Mouse (Mus musculus) thymus, adult 2 months (tissue): Measurements from ENCODE around the gene Ppp1r1b.

Experiments used
- CTCF ChIP-seq: fragments of 200-500 bp; IDR thresholded peaks from 2 replicates; pipeline ENCODE4 v1.5.1; 2012; ENCODE audit warnings: mild to moderate bottlenecking, control low read depth, low read length, moderate library complexity, borderline replicate concordance; ENCODE audit not compliant: control insufficient read depth, poor library complexity, insufficient read depth; ENCODE audit errors: extremely low read depth
- POLR2A ChIP-seq: fragments of 200-500 bp; IDR thresholded peaks from 2 replicates; pipeline ENCODE4 v1.6.1; 2012; ENCODE audit warnings: mild to moderate bottlenecking, low read length, control low read depth, moderate library complexity; ENCODE audit not compliant: control insufficient read depth, poor library complexity, insufficient read depth; ENCODE audit errors: extremely low read depth

- no peak for TF ChIP-seq CTCF
- TF ChIP-seq POLR2A: no peak
These were observed 30.7 kb upstream of the Ppp1r1b start for GRCm38 (mm10) chr11:98317479-98317878.
